Mouse (Mus musculus): Measurements from ENCODE around the gene Csnk1d. TPM values are rescaled to one million over a fixed set of nuclear protein-coding genes. Genes with fewer than 3 reads are reported as not detected.

The Csnk1d gene
- total RNA-seq, 1 experiment from 2014 or later, result 65.0 TPM

GRCm38 (mm10) chr11:120957731-120958257 lies 33.3 kb downstream of the Csnk1d start:
- no peak for ATAC-seq (replicated peaks; ENCODE audit: low read depth, poor library complexity, severe bottlenecking)

DNA sequence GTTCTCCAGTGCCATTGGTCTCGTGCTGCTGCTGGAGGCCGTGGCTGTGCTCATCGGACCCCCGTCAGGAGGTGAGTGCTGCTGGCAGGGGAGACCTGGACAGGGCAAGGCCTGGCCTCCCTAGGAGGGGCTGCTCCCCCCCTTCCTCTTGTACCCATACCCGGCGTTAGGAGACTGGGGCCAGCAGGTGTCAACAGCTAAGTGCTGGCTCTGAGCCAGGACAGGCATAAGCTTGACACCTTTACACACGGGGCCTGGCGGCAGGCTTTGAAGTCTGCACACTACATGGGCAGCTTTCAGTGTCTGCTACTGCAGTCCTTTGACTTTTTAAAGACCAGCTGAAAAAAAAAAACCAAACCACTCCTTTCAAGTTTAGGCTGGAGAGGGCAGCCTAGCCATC lies 34.1 kb downstream of the Csnk1d start:
- no peak for ATAC-seq (replicated peaks; ENCODE audit: low read depth, poor library complexity, severe bottlenecking)

GRCm38 (mm10) chr11:120955701-120956100 lies 35.4 kb downstream of the Csnk1d start:
- no peak for ATAC-seq (replicated peaks; ENCODE audit: low read depth, poor library complexity, severe bottlenecking)

GRCm38 (mm10) chr11:120954936-120955335 lies 36.2 kb downstream of the Csnk1d start:
- ATAC-seq (replicated peaks; ENCODE audit: low read depth, poor library complexity, severe bottlenecking), result no peak

GRCm38 (mm10) chr11:120951731-120952730 lies 39.1 kb downstream of the Csnk1d start:
- ATAC-seq (replicated peaks; ENCODE audit: low read depth, poor library complexity, severe bottlenecking), result no peak

- ATAC-seq (replicated peaks; ENCODE audit: low read depth, poor library complexity, severe bottlenecking), result no peak
These were observed 39.9 kb downstream of the Csnk1d start for GRCm38 (mm10) chr11:120951237-120951636.

- ATAC-seq (replicated peaks; ENCODE audit: low read depth, poor library complexity, severe bottlenecking), result peak; percentile 89
These were observed 40.6 kb downstream of the Csnk1d start for GRCm38 (mm10) chr11:120950281-120951202.

- ATAC-seq (replicated peaks; ENCODE audit: low read depth, poor library complexity, severe bottlenecking), result no peak
These were observed 41.3 kb downstream of the Csnk1d start for GRCm38 (mm10) chr11:120949863-120950262.

DNA sequence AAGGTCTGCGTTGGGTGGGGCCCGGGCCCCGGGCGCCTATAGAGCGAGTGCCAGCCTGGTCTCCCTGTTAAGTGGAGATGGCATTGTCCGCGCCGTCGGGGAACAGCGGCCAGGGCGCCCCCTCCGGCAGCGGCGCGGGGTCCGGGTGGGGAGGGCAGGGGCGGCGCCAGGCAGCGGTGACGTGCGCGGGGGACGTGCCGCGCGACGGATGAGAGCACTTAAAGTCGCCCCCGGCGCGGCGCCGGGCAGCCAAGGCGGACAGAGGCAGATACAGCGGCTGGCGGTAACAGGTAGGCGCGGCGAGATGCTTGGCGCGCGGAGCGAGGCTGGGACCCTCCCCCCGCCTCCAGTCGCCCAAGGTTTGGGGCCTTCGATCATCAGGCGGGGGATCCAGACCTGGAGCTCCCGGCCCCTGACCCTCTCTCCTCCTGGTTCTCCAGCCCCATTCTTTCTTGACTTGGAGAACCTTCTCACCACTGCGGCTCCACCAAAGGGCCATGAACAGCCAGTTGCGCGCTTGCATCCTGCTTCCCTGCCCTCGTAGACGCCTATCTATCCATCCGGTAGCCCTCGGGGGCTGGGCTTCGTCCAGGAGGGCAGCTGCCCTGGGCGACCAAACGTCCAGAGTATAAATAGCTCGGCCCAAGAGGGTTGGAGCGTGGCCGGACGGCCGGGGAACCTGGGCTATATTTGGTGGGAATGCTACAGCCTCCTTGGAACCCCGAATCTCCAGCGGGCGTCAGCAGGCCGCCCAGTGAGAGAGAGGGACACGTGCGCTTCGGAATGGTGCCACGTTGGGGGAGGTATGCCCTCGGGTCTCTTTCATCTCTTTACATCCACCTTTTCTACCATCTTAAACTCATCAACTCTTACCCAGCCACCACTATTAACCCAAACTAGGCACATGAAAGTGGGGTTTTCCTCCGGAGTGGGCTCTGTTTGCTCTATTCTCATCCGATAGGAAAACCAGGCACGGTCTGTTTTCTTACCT lies 42.0 kb downstream of the Csnk1d start:
- peak; percentile 26 for ATAC-seq (replicated peaks; ENCODE audit: low read depth, poor library complexity, severe bottlenecking)

- ATAC-seq (replicated peaks; ENCODE audit: low read depth, poor library complexity, severe bottlenecking), result peak; percentile 50
These were observed 42.8 kb downstream of the Csnk1d start, which contains the start of gene Slc16a3 for GRCm38 (mm10) chr11:120948328-120948727. TSS of gene Slc16a3 (plus strand) at chr11:120948480.

- no peak for ATAC-seq (replicated peaks; ENCODE audit: low read depth, poor library complexity, severe bottlenecking)
These were observed 45.2 kb downstream of the Csnk1d start for GRCm38 (mm10) chr11:120945926-120946325.

DNA sequence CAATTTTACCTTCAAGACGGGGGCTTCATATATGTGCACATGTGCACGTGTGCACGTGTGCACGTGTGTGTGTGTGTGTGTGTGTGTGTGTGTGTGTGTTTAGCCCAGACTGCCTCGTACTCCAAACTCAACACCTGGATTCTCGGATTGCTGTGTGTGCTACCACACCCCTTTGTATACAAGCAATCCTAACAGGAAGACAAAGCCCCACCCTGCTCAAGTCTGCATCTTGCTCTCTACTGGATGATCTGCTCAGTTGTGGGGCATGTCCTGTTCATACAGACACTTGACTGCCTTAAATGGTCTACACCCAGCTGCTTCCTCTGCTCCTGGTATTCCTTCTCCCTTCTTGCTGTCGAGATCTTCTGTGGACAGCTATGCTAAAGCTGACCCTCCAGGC lies 45.9 kb downstream of the Csnk1d start:
- ATAC-seq (replicated peaks; ENCODE audit: low read depth, poor library complexity, severe bottlenecking), result no peak

- no peak for ATAC-seq (replicated peaks; ENCODE audit: low read depth, poor library complexity, severe bottlenecking)
These were observed 50.2 kb downstream of the Csnk1d start for GRCm38 (mm10) chr11:120940959-120941358.

- ATAC-seq (replicated peaks; ENCODE audit: low read depth, poor library complexity, severe bottlenecking), result no peak; the same call in 1 of the 2 replicates
These were observed 51.3 kb downstream of the Csnk1d start for GRCm38 (mm10) chr11:120939712-120940341.

- ATAC-seq (replicated peaks; ENCODE audit: low read depth, poor library complexity, severe bottlenecking), result peak; percentile 93
These were observed 52.3 kb downstream of the Csnk1d start for GRCm38 (mm10) chr11:120938795-120939194.

- peak; percentile 51; the same call in 1 of the 2 replicates for ATAC-seq (replicated peaks; ENCODE audit: low read depth, poor library complexity, severe bottlenecking)
These were observed 53.2 kb downstream of the Csnk1d start for GRCm38 (mm10) chr11:120937976-120938375.

GRCm38 (mm10) chr11:120932564-120933398 lies 58.3 kb downstream of the Csnk1d start, which contains the start of gene Ccdc57:
TSS of gene Ccdc57 (minus strand) at chr11:120932872.
- peak; percentile 99 for ATAC-seq (replicated peaks; ENCODE audit: low read depth, poor library complexity, severe bottlenecking)

DNA sequence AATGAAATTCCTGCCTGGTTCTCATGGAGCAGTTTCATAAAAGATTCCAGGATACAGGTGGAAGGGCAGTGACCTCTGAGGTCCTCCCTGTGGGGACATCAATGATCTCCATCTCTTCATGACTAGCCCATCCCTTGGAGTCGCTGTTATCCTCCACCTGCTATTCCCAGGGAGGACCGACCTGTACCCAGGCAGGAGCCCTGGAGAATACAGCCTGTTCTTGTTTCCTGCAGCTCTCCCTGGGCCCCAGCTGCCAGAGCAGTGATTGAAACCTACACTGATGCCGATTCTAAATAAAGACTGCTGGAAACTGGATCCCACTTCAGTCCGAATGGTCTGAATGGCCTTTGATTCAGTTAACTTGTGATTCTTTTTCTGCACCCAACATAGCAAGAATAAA lies 59.7 kb downstream of the Csnk1d start:
- ATAC-seq (replicated peaks; ENCODE audit: low read depth, poor library complexity, severe bottlenecking), result no peak
